1 mouse cellular context compared by ENCODE assay signal in the genomic region with DNA sequence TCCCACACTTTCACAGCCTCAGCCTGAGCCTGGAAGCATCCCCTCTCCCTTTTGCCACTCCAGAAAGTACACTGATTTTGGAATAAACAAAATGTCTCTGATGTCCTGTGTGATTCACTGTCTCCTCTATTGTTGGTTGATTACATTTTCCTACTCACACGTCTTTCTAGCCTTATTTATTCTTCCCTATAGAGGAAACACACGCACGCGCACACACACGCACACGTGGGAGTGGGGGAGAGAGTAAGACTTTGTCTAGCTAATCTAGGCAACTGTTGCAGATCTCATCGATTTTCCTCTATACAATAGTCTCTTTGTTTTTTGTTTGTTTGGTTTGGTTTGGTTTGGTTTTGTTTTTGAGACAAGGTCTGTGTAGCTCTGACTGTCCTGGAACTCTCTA.
TF ChIP-seq lines count a peak whose summit lies in the region.

No protein-coding gene starts in this region.

TF ChIP-seq in MEL, 35 proteins besides CTCF, POLR2A, EP300 and RAD21:
- no peak for TF ChIP-seq MYB (IDR thresholded peaks at IDR 0.05; ENCODE audit: low read depth, low read length)
- TF ChIP-seq MAX (IDR thresholded peaks at IDR 0.05; ENCODE audit: low read length), result no peak
- no peak for TF ChIP-seq CHD2 (IDR thresholded peaks at IDR 0.05; ENCODE audit: low read length)
